Mouse (Mus musculus) erythroblast, embryonic 14.5 days (primary cell): ENCODE results near the gene March9. TPM values are rescaled to one million over a fixed set of nuclear protein-coding genes. Genes with fewer than 3 reads are reported as not detected.
A peak's percentile ranks its signal among the peaks of the same experiment; 100 is the strongest.

Source experiments
- H3K27me3 ChIP-seq: 2 replicates; pipeline ENCODE4 v1.6.1; 2012; ENCODE audit warnings: inconsistent platforms; ENCODE audit not compliant: control insufficient read depth
- H3K36me3 ChIP-seq: 2 replicates; pipeline ENCODE4 v1.6.1; 2012; ENCODE audit warnings: mild to moderate bottlenecking, inconsistent platforms; ENCODE audit not compliant: control insufficient read depth
- H3K4me1 ChIP-seq: 2 replicates; pipeline ENCODE4 v1.6.1; 2012; ENCODE audit warnings: inconsistent platforms; ENCODE audit not compliant: control insufficient read depth
- H3K4me3 ChIP-seq: replicated peaks from 2 replicates; pipeline ENCODE3; 2012; ENCODE audit warnings: moderate library complexity, mild to moderate bottlenecking, inconsistent platforms
- H3K9me3 ChIP-seq: 2 replicates; pipeline ENCODE4 v1.6.1; 2012; ENCODE audit warnings: low read length, inconsistent platforms, mixed read lengths; ENCODE audit not compliant: control insufficient read depth
- GATA1 ChIP-seq: IDR thresholded peaks from 2 replicates; pipeline ENCODE4 v1.6.1; 2012; ENCODE audit warnings: low read length, inconsistent platforms, mixed read lengths
- TAL1 ChIP-seq: IDR thresholded peaks from 3 replicates; pipeline ENCODE4 v1.6.1; 2012; ENCODE audit warnings: low read length, inconsistent platforms, mixed read lengths
- polyA plus RNA-seq: library from polyadenylated mRNA; stranded (reverse); fragments of >175 nt; gene quantifications from 2 replicates; pipeline ENCODE4 v1.2.3, GENCODE M21; 2012

Gene March9
- polyA plus RNA-seq, 1 experiment = not detected

GRCm38 (mm10) chr10:127036273-127036672, 23.7 kb downstream of the March9 start:
- no peak overlapping the region for H3K4me3 ChIP-seq
- no peaks in the 10 kb centered on the region for H3K36me3 ChIP-seq
- TF ChIP-seq GATA1 (no peak), TAL1 (no peak)
- H3K27me3 ChIP-seq = peaks cover 48% of the 10 kb centered on the region
- peaks cover 6% of the 10 kb centered on the region for H3K4me1 ChIP-seq
- H3K9me3 ChIP-seq = peaks cover 4% of the 10 kb centered on the region

- peaks cover 19% of the 10 kb centered on the region for H3K27me3 ChIP-seq
- no peak overlapping the region for H3K4me3 ChIP-seq
- H3K36me3 ChIP-seq = peaks cover 10% of the 10 kb centered on the region
- H3K9me3 ChIP-seq = no peaks in the 10 kb centered on the region
- H3K4me1 ChIP-seq = peaks cover 15% of the 10 kb centered on the region
- TF ChIP-seq GATA1 (no peak), TAL1 (no peak)
Observed at GRCm38 (mm10) chr10:127033301-127033741, 26.7 kb downstream of the March9 start.

GRCm38 (mm10) chr10:127030336-127031296, 29.4 kb downstream of the March9 start, which contains the start of gene Tsfm:
TSS of gene Tsfm (minus strand) at chr10:127030840.
- Histone ChIP-seq H3K4me1 (peaks cover 15% of the 10 kb centered on the region), H3K27me3 (peaks cover 2% of the 10 kb centered on the region), H3K9me3 (no peaks in the 10 kb centered on the region), H3K4me3 (peak within 1 kb of the TSS; percentile 84), H3K36me3 (peaks cover 34% of the 10 kb centered on the region)
- TF ChIP-seq GATA1 (no peak), TAL1 (no peak)

- H3K9me3 ChIP-seq = no peaks in the 10 kb centered on the region
- TF ChIP-seq GATA1 (no peak), TAL1 (no peak)
- H3K4me1 ChIP-seq = no peaks in the 10 kb centered on the region
- peaks cover 2% of the 10 kb centered on the region; the same call in 1 of the 2 replicates for H3K27me3 ChIP-seq
- H3K36me3 ChIP-seq = peaks cover 13% of the 10 kb centered on the region
- no peak overlapping the region for H3K4me3 ChIP-seq
Observed at GRCm38 (mm10) chr10:127018422-127018821, 41.6 kb downstream of the March9 start.

- Histone ChIP-seq H3K27me3 (peaks cover 2% of the 10 kb centered on the region; the same call in 1 of the 2 replicates), H3K4me1 (no peaks in the 10 kb centered on the region), H3K9me3 (no peaks in the 10 kb centered on the region), H3K36me3 (peaks cover 3% of the 10 kb centered on the region), H3K4me3 (no peak overlapping the region)
- TF ChIP-seq GATA1 = no peak
Observed at GRCm38 (mm10) chr10:127017071-127017470, 42.9 kb downstream of the March9 start.

GRCm38 (mm10) chr10:127016488-127016887, 43.5 kb downstream of the March9 start:
- Histone ChIP-seq H3K36me3 (no peaks in the 10 kb centered on the region), H3K4me3 (no peak overlapping the region), H3K4me1 (no peaks in the 10 kb centered on the region), H3K27me3 (peaks cover 2% of the 10 kb centered on the region; the same call in 1 of the 2 replicates), H3K9me3 (no peaks in the 10 kb centered on the region)
- no peak for TF ChIP-seq TAL1
- no peak for TF ChIP-seq GATA1

Other genes starting within 250 kb of the March9 start
- gene Atp23, start 158.8 kb downstream of the March9 start, polyA plus RNA-seq = 0.07 and 0.09 TPM in 2 replicates
- 2.2 and 3.4 TPM in 2 replicates for gene Ctdsp2, start 81.5 kb downstream of the March9 start, polyA plus RNA-seq
- 0.01 TPM in 1 of 2 replicates, not detected in the other for gene Avil, start 59.5 kb downstream of the March9 start, polyA plus RNA-seq
- 2.0 and 2.3 TPM in 2 replicates for gene Tsfm, start 29.3 kb downstream of the March9 start, polyA plus RNA-seq
- gene Mettl1, start 18.8 kb downstream of the March9 start, polyA plus RNA-seq = 0.59 and 0.74 TPM in 2 replicates
- gene Eef1akmt3, start 18.7 kb downstream of the March9 start, polyA plus RNA-seq = not detected in 2 replicates
- not detected in 2 replicates for gene Cyp27b1, start 11.9 kb downstream of the March9 start, polyA plus RNA-seq
- gene Cdk4, start 3.4 kb upstream of the March9 start, polyA plus RNA-seq = 81.1 and 96.8 TPM in 2 replicates
- 1.3 and 1.6 TPM in 2 replicates for gene Tspan31, start 10.1 kb upstream of the March9 start, polyA plus RNA-seq
- gene Agap2, start 15.1 kb upstream of the March9 start, polyA plus RNA-seq = 0.07 and 0.10 TPM in 2 replicates
- gene Os9, start 60.9 kb upstream of the March9 start, polyA plus RNA-seq = 13.2 and 14.7 TPM in 2 replicates
- gene B4galnt1, start 105.0 kb upstream of the March9 start, polyA plus RNA-seq = 0.56 and 1.0 TPM in 2 replicates
- gene Slc26a10, start 120.5 kb upstream of the March9 start, polyA plus RNA-seq = not detected in 2 replicates
- gene Arhgef25, start 129.9 kb upstream of the March9 start, polyA plus RNA-seq = 0.47 and 0.52 TPM in 2 replicates
- gene Dtx3, start 135.5 kb upstream of the March9 start, polyA plus RNA-seq = 11.1 and 11.5 TPM in 2 replicates
- gene Pip4k2c, start 151.4 kb upstream of the March9 start, polyA plus RNA-seq = 9.5 and 10.2 TPM in 2 replicates
- gene Kif5a, start 203.2 kb upstream of the March9 start, polyA plus RNA-seq = 0.01 and 0.03 TPM in 2 replicates
- gene Dctn2, start 206.2 kb upstream of the March9 start, polyA plus RNA-seq = 15.3 and 16.5 TPM in 2 replicates
- 33.5 and 35.5 TPM in 2 replicates for gene Mbd6, start 228.8 kb upstream of the March9 start, polyA plus RNA-seq